In the genomic region with DNA sequence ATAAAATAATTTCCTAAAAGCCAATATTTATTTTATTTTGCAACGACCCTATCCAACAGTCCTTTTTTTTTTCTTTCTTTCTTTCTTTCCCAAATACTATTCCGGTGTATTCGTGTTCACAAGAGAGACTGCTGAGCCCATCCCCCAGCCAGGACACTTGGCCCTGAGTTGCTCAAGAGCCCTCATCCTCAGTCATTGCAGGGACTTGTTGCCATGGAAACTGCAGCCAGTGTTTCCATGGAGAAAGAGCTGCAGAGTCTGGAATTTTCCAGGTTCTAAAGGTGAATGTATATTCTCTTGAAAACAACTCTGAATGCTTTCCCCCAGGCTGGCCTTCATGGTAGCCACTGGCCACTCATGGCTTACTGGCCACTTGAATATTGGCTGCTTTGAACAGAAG, we compare ENCODE assay signal across 9 mouse cellular contexts.
DNase-seq lines count a peak whose midpoint lies in the region; ATAC-seq and TF ChIP-seq lines count a peak whose summit lies in the region.
"Had no signal": no experiment of that assay in that cellular context is flagged by ENCODE, and none has a peak within 500 bp of the region (broad histone marks: within the 10 kb centered on the region; RNA-seq: fewer than 3 reads in every experiment).

No protein-coding gene starts in this region.

- no peak overlapping the region for H3K4me2 ChIP-seq in lung, embryonic 14.5 days
- no peak overlapping the region for H3K4me2 ChIP-seq in hindbrain, embryonic 13.5 days
- H3K4me2 ChIP-seq in limb, embryonic 14.5 days (replicated peaks; ENCODE audit: low read depth, low read length, severe bottlenecking): no peak overlapping the region
- H3K4me2 ChIP-seq in kidney, embryonic 14.5 days (replicated peaks; ENCODE audit: low read depth, low read length): no peak overlapping the region

- no peaks in the 10 kb centered on the region for H3K27me3 ChIP-seq in lung, embryonic 14.5 days (ENCODE audit: insufficient read depth, low read length)
- no peaks in the 10 kb centered on the region for H3K27me3 ChIP-seq in hindbrain, embryonic 13.5 days
- no peaks in the 10 kb centered on the region for H3K27me3 ChIP-seq in limb, embryonic 14.5 days (ENCODE audit: control insufficient read depth, insufficient read depth, low read length)
- H3K27me3 ChIP-seq in kidney, embryonic 14.5 days (ENCODE audit: control insufficient read depth, insufficient read depth, low read length): no peaks in the 10 kb centered on the region

- ATAC-seq in lung, embryonic 14.5 days (ENCODE audit: insufficient read depth): peak; percentile 73; the same call in 1 of the 2 replicates
- peak; percentile 89 for ATAC-seq in hindbrain, embryonic 13.5 days (ENCODE audit: low FRiP score)
- ATAC-seq in limb, embryonic 14.5 days (ENCODE audit: low FRiP score, low read depth): peak; percentile 58; the same call in 1 of the 2 replicates
- no peak for ATAC-seq in kidney, embryonic 14.5 days (ENCODE audit: low FRiP score, low TSS enrichment)
- no peak for ATAC-seq in inflammation-experienced regulatory T-cells, adult 6 months

- no peaks in the 10 kb centered on the region for H3K4me1 ChIP-seq in lung, embryonic 14.5 days (ENCODE audit: insufficient read depth)
- peaks cover 33% of the 10 kb centered on the region for H3K4me1 ChIP-seq in hindbrain, embryonic 13.5 days (replicated peaks)
- H3K4me1 ChIP-seq in limb, embryonic 14.5 days (ENCODE audit: control insufficient read depth, insufficient read depth, low read length): peaks cover 8% of the 10 kb centered on the region; the same call in 1 of the 2 replicates
- H3K4me1 ChIP-seq in kidney, embryonic 14.5 days (ENCODE audit: control insufficient read depth, insufficient read depth, low read length): no peaks in the 10 kb centered on the region

- H3K4me3 ChIP-seq in lung, embryonic 14.5 days (ENCODE audit: low read depth, low read length): no peak overlapping the region
- H3K4me3 ChIP-seq in hindbrain, embryonic 13.5 days: no peak overlapping the region
- H3K4me3 ChIP-seq in limb, embryonic 14.5 days (replicated peaks; ENCODE audit: low read length): no peak overlapping the region
- no peak overlapping the region for H3K4me3 ChIP-seq in kidney, embryonic 14.5 days (ENCODE audit: low read length)

- no peak overlapping the region for H3K27ac ChIP-seq in lung, embryonic 14.5 days (ENCODE audit: low read depth)
- H3K27ac ChIP-seq in hindbrain, embryonic 13.5 days: peak overlapping the region; percentile 62
- H3K27ac ChIP-seq in limb, embryonic 14.5 days (replicated peaks; ENCODE audit: low read depth, low read length): no peak overlapping the region
- H3K27ac ChIP-seq in kidney, embryonic 14.5 days (ENCODE audit: low read depth, low read length): no peak overlapping the region

- no peaks in the 10 kb centered on the region for H3K9me3 ChIP-seq in lung, embryonic 14.5 days (ENCODE audit: low read depth, low read length)
- H3K9me3 ChIP-seq in hindbrain, embryonic 13.5 days: no peaks in the 10 kb centered on the region
- no peaks in the 10 kb centered on the region for H3K9me3 ChIP-seq in limb, embryonic 14.5 days (ENCODE audit: control insufficient read depth, low read length)
- no peaks in the 10 kb centered on the region for H3K9me3 ChIP-seq in kidney, embryonic 14.5 days (ENCODE audit: control insufficient read depth, low read length)

- peak; percentile 73 for DNase-seq in lung, embryonic 14.5 days
- no peak for DNase-seq in lung, postnatal 10 days
- DNase-seq in limb, embryonic 14.5 days (ENCODE audit: low spot score): no peak
- DNase-seq in right cerebral cortex, postnatal 4 days: peak; percentile 55
- DNase-seq in adrenal gland, adult 2 months: no peak
- DNase-seq: kidney, postnatal 10 days had no signal

- no peak for TF ChIP-seq CTCF in lung, embryonic 14.5 days (IDR thresholded peaks at IDR 0.05; ENCODE audit: low read depth)

- WGBS in lung, embryonic 14.5 days: 31% methylated on average over 3 of the region's 3 CpGs
- WGBS in hindbrain, embryonic 13.5 days: 13% methylated on average over 3 of the region's 3 CpGs
- WGBS in limb, embryonic 14.5 days: 47% methylated on average over 3 of the region's 3 CpGs
- 74% methylated on average over 3 of the region's 3 CpGs for WGBS in kidney, embryonic 14.5 days

- no peaks in the 10 kb centered on the region for H3K36me3 ChIP-seq in lung, embryonic 14.5 days (ENCODE audit: insufficient read depth)
- no peaks in the 10 kb centered on the region for H3K36me3 ChIP-seq in hindbrain, embryonic 13.5 days
- no peaks in the 10 kb centered on the region for H3K36me3 ChIP-seq in limb, embryonic 14.5 days (ENCODE audit: control insufficient read depth, insufficient read depth, low read length)
- no peaks in the 10 kb centered on the region for H3K36me3 ChIP-seq in kidney, embryonic 14.5 days (ENCODE audit: control insufficient read depth, insufficient read depth, low read length)

- no peak overlapping the region for H3K9ac ChIP-seq in lung, embryonic 14.5 days
- H3K9ac ChIP-seq in hindbrain, embryonic 13.5 days: no peak overlapping the region
- no peak overlapping the region for H3K9ac ChIP-seq in limb, embryonic 14.5 days (ENCODE audit: low read depth, low read length, severe bottlenecking)
- no peak overlapping the region for H3K9ac ChIP-seq in kidney, embryonic 14.5 days (ENCODE audit: low read depth, low read length)

- no peak for TF ChIP-seq POLR2A in limb, embryonic 14.5 days (IDR thresholded peaks at IDR 0.05; ENCODE audit: borderline replicate concordance, extremely low read depth, insufficient read depth, insufficient read length)

Comparison
In these comparisons a context has a peak if more than half of its experiments do, and no peak if none do; other contexts are left out.
1. DNase-seq: peak in lung, embryonic 14.5 days (single experiment) and right cerebral cortex, postnatal 4 days (single experiment); none in lung, postnatal 10 days (single experiment), limb, embryonic 14.5 days (single experiment) and adrenal gland, adult 2 months (single experiment).
2. ATAC-seq: peak in lung, embryonic 14.5 days (single experiment), hindbrain, embryonic 13.5 days (single experiment) and limb, embryonic 14.5 days (single experiment); none in kidney, embryonic 14.5 days (single experiment) and inflammation-experienced regulatory T-cells, adult 6 months (single experiment).